Mouse (Mus musculus) kidney, embryonic 16.5 days (tissue): Measurements from ENCODE around the gene Rhoc. TPM values are rescaled to one million over a fixed set of nuclear protein-coding genes. Genes with fewer than 3 reads are reported as not detected.

Source experiments
- ATAC-seq: fragments of 200-750 bp; cut with Nextera tagmentation; 2 replicates; pipeline ENCODE4 v1.8.0; 2017; ENCODE audit warnings: moderate TSS enrichment; ENCODE audit not compliant: low FRiP score, low TSS enrichment
- H3K27ac ChIP-seq: fragments of 300-500 bp; sonication (generic); 2 replicates; pipeline ENCODE4 v1.5.1; 2014; ENCODE audit warnings: low read length
- H3K27me3 ChIP-seq: fragments of 300-500 bp; sonication (generic); 2 replicates; pipeline ENCODE4 v1.6.1; 2014; ENCODE audit warnings: low read length, control low read depth, mixed read lengths; ENCODE audit not compliant: insufficient read depth
- H3K36me3 ChIP-seq: fragments of 300-500 bp; sonication (generic); 2 replicates; pipeline ENCODE4 v1.6.1; 2014; ENCODE audit warnings: low read length, control low read depth, mixed read lengths; ENCODE audit not compliant: insufficient read depth
- H3K4me1 ChIP-seq: fragments of 300-500 bp; sonication (generic); 2 replicates; pipeline ENCODE4 v1.6.1; 2014; ENCODE audit warnings: low read length, control low read depth, mixed read lengths; ENCODE audit not compliant: insufficient read depth
- H3K4me2 ChIP-seq: fragments of 300-500 bp; sonication (generic); replicated peaks from 2 replicates; pipeline ENCODE4 v1.6.1; 2014; ENCODE audit warnings: low read depth, low read length
- H3K4me3 ChIP-seq: fragments of 300-500 bp; sonication (generic); 2 replicates; pipeline ENCODE4 v1.5.1; 2014; ENCODE audit warnings: mild to moderate bottlenecking, low read length
- H3K9ac ChIP-seq: fragments of 300-500 bp; sonication (generic); replicated peaks from 2 replicates; pipeline ENCODE4 v1.6.1; 2014; ENCODE audit warnings: low read length
- H3K9me3 ChIP-seq: fragments of 300-500 bp; sonication (generic); 2 replicates; pipeline ENCODE4 v1.6.1; 2016; ENCODE audit warnings: low read length, control low read depth
- WGBS: fragments of 180-500 bp; shearing (Covaris S2); extraction: QIAGEN DNeasy Blood & Tissue Kit; methylation state at CpG from one replicate; pipeline ENCODE4 v1.1.7; 2014; 5-methylcytosine and 5-hydroxymethylcytosine counted together
- polyA plus RNA-seq: library from polyadenylated mRNA; unstranded; fragments of >200 nt; fragmentation: Nextera tagmentation; extraction: Ambion mirVana; gene quantifications from 2 replicates; pipeline ENCODE4 v1.2.1, GENCODE M21; 2015

The Rhoc gene
- polyA plus RNA-seq, 1 experiment from 2014 or later, result 146 TPM

GRCm38 (mm10) chr3:104822413-104822812 is 34.2 kb downstream of the Rhoc start:
- no peaks in the 10 kb centered on the region for H3K27me3 ChIP-seq
- peaks cover 11% of the 10 kb centered on the region for H3K4me1 ChIP-seq
- H3K36me3 ChIP-seq, result peaks cover 15% of the 10 kb centered on the region; the same call in 1 of the 2 replicates
- no peak for ATAC-seq
- H3K9ac ChIP-seq, result no peak overlapping the region
- no peak overlapping the region for H3K4me2 ChIP-seq
- WGBS, result 76% methylated on average over 3 of the region's 3 CpGs
- no peaks in the 10 kb centered on the region for H3K9me3 ChIP-seq
- no peak overlapping the region for H3K4me3 ChIP-seq
- H3K27ac ChIP-seq, result no peak overlapping the region

DNA sequence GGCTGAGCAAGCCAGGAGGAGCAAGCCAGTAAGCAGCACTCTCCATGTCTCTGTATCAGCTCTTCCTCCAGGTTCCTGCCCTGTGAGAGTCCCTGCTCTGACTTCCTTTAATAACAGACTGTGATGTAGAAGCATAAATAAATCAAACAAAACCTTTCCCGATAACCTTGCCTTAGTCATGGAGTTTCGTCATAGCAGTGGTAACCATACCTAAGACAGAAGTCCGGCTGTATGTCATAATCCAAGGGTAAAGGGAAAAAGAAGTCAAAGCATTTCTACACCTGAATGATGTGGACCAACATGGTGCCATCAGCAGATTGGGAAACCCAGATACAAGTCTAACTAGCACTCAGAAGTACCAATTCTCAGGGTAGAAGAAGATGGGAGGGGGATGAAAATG is 47.6 kb downstream of the Rhoc start:
- Histone ChIP-seq H3K9ac (no peak overlapping the region), H3K4me1 (no peaks in the 10 kb centered on the region), H3K27ac (no peak overlapping the region), H3K36me3 (peaks cover 49% of the 10 kb centered on the region), H3K9me3 (no peaks in the 10 kb centered on the region), H3K4me2 (no peak overlapping the region), H3K4me3 (no peak overlapping the region), H3K27me3 (no peaks in the 10 kb centered on the region)
- 92% methylated on average over 3 of the region's 3 CpGs for WGBS
- no peak for ATAC-seq

DNA sequence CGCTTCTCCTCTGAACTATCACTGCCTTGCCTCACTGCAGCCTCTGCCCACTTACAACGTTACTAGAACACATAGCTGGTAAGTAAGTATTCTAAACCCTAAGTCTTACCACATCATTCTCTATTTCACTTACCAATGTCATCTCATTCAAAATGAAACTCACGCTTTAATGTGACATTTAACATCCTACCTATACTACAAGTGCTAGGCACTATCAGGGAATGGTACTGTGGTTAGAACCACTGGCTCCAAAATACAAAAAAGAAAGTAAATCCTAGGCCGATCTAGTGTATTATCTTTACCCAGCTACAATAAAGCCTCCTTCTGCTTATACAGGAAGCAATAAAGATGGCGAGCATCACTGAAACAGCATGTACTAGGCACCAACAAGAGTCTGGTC is 52.9 kb downstream of the Rhoc start:
- Histone ChIP-seq H3K9ac (no peak overlapping the region), H3K27me3 (no peaks in the 10 kb centered on the region), H3K27ac (no peak overlapping the region), H3K4me3 (no peak overlapping the region), H3K9me3 (no peaks in the 10 kb centered on the region), H3K4me2 (no peak overlapping the region), H3K36me3 (peaks cover 42% of the 10 kb centered on the region), H3K4me1 (no peaks in the 10 kb centered on the region)
- 97% methylated on average over 5 of the region's 5 CpGs for WGBS
- ATAC-seq, result no peak

Other genes with a start within 250 kb of the Rhoc start
- 44.0 and 48.7 TPM in 2 replicates for gene Slc16a1, start 149.7 kb upstream of the Rhoc start, polyA plus RNA-seq
- 7.0 and 8.9 TPM in 2 replicates for gene Ppm1j, start 7.3 kb upstream of the Rhoc start, polyA plus RNA-seq
- 0.18 and 0.20 TPM in 2 replicates for gene Fam19a3, start 6.5 kb upstream of the Rhoc start, polyA plus RNA-seq
- 60.4 and 61.5 TPM in 2 replicates for gene Mov10, start 30.2 kb downstream of the Rhoc start, polyA plus RNA-seq
- 36.0 and 39.9 TPM in 2 replicates for gene St7l, start 75.6 kb downstream of the Rhoc start, polyA plus RNA-seq
- 194 and 209 TPM in 2 replicates for gene Capza1, start 76.1 kb downstream of the Rhoc start, polyA plus RNA-seq
- gene Wnt2b, start 173.5 kb downstream of the Rhoc start, polyA plus RNA-seq, result 0.54 and 0.80 TPM in 2 replicates